Mouse (Mus musculus) embryonic stem cell, embryonic (primary cell): ENCODE data around the gene Defb29.

ENCODE experiments used
- CTCF ChIA-PET, 4 experiments: fragments of 300-600 bp in 2 of 4; fragments of 350-600 bp in 2 of 4; sonication (Branson Sonifier 250); formaldehyde crosslinking; loops; one replicate each; lab custom pipeline; 2022; ENCODE audit warnings: inconsistent platforms in 2 of 4; lab: Charles Lee
- POLR2A ChIA-PET, 4 experiments: fragments of 300-600 bp in 2 of 4; fragments of 350-600 bp in 2 of 4; sonication (Branson Sonifier 250); formaldehyde crosslinking; loops; one replicate each; lab custom pipeline; 2022; ENCODE audit warnings: antibody characterized with exemption in 4 of 4, inconsistent platforms in 1 of 4; lab: Charles Lee

Gene Defb29

DNA sequence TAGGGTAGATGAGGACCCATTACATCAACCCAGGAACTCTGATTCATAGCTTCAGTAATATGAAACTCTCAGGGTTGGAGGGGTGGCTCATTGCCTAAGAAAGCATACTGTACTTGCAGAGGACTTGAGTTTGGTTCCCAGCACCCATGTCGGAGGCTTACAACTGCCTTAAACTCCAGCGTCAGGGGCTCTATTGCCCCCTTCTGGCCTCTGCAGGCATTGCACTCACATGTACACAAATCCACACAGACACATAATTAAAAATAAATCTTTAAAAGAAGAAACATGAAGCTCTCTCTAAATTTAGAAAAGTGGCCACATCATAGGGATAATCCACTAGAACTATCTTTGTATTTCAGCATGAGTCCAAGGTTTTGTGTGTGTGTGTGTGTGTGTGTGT lies 3.0 kb upstream of the Defb29 start:
- CTCF ChIA-PET = interaction anchor here (0.5 to 3.0 kb wide), 5 partner anchors 12 to 179 kb away, joined by 3 to 11 read pairs (median 3); partner anchors contain the start of gene Defb36 (in 1 of the 4)
- POLR2A ChIA-PET = interaction anchor here in 1 of 4 experiments (0.6 kb wide), 1 partner anchor 272 kb away, joined by 3 read pairs; no protein-coding TSS in a partner anchor

GRCm38 (mm10) chr2:152541979-152542378 lies 2.1 kb upstream of the Defb29 start:
- ChIA-PET POLR2A (no interaction called here), CTCF (interaction anchor here in 2 of 4 experiments (0.6 to 3.0 kb wide), 6 partner anchors 8 to 179 kb away, joined by 3 to 11 read pairs (median 3); partner anchors contain the start of gene Defb36 (in 1 of the 2))

DNA sequence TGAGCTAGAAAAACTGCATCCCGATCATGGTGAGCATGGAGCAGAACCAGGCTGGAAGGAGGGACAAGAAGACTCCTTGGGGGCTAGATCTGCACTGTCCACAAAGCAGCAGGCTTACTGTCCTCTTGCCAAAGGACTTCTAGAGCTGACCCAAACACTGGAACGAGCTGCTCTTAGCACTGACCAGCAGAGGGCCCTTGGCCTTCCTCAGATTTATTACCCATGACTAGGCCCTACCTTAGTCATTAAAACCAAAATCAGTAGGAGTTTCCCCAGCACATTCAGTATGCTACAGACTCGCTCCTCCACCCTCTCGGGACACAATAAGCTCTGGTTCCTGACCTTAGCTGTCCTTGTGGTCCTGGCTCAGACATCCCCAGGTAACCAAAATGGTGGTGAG lies 21.9 kb downstream of the Defb29 start, which contains the start of gene Defb28:
Gene Defb28 (plus strand): TSS at position 275 of the 400 bp plus-strand sequence.
- ChIA-PET CTCF (interaction anchor here in 2 of 4 experiments (0.5 to 1.1 kb wide), 3 partner anchors 54 to 702 kb away, joined by 3 to 5 read pairs (median 4); partner anchors contain the start of gene Defb21 (in 1 of the 2)), POLR2A (interaction anchor here in 1 of 4 experiments (1.2 kb wide), 1 partner anchor 168 kb away, joined by 3 read pairs; no protein-coding TSS in a partner anchor)

- POLR2A ChIA-PET = no interaction called here
- CTCF ChIA-PET = no interaction called here
Measured at GRCm38 (mm10) chr2:152516084-152516483, 23.8 kb downstream of the Defb29 start.

GRCm38 (mm10) chr2:152511592-152511991 lies 28.3 kb downstream of the Defb29 start, which contains the start of gene Defb26:
Gene Defb26, minus strand, starts transcription at chr2:152511692.
- POLR2A ChIA-PET = no interaction called here
- CTCF ChIA-PET = interaction anchor here in 1 of 4 experiments (0.6 kb wide), 1 partner anchor 54 kb away, joined by 5 read pairs; no protein-coding TSS in a partner anchor

DNA sequence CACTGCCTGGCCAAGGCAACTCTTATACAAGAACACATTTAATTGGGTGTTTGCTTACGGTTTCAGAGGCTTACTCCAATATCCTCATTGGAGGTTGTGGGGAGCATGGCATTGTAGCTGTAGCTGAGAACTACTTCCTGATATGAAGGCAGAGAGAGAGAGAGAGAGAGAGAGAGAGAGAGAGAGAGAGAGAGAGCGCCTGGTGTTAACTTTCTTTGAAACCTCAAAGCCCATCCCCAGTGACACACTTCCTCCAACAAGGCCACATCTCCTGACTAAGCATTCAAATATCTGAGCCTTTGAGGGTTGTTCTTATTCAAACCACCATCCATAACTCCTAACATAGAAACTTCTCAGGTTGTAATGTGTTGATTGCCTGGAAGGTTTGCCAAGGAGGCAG lies 35.9 kb downstream of the Defb29 start:
- ChIA-PET CTCF (interaction anchor here in 1 of 4 experiments (0.6 kb wide), 1 partner anchor 68 kb away, joined by 4 read pairs; no protein-coding TSS in a partner anchor), POLR2A (interaction anchor here in 2 of 4 experiments (0.6 kb wide), 2 partner anchors 64 to 327 kb away, joined by 3 to 8 read pairs; no protein-coding TSS in a partner anchor)

DNA sequence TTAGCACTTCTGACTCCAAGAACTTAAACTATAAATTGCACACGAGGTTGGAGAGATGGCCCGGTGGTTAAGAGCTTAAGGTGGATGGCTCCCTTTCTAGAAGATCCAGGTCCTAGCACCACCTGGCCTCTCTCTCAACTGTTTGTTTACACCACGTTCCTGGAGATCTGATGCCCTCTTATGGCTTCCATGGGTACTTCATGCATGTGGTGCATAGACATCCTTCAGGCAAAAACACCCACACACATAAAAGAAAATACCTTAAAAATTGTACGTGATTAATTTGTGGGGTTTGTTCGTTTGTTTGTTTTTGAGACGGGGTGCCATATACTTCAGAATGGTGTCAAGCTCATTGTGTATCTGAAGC lies 39.1 kb downstream of the Defb29 start:
- CTCF ChIA-PET = interaction anchor here in 3 of 4 experiments (1.0 to 1.2 kb wide), 3 partner anchors 105 to 138 kb away, joined by 3 to 5 read pairs (median 4); no protein-coding TSS in a partner anchor
- POLR2A ChIA-PET = interaction anchor here in 2 of 4 experiments (0.5 to 0.9 kb wide), 2 partner anchors 136 to 169 kb away, joined by 3 to 4 read pairs; no protein-coding TSS in a partner anchor

DNA sequence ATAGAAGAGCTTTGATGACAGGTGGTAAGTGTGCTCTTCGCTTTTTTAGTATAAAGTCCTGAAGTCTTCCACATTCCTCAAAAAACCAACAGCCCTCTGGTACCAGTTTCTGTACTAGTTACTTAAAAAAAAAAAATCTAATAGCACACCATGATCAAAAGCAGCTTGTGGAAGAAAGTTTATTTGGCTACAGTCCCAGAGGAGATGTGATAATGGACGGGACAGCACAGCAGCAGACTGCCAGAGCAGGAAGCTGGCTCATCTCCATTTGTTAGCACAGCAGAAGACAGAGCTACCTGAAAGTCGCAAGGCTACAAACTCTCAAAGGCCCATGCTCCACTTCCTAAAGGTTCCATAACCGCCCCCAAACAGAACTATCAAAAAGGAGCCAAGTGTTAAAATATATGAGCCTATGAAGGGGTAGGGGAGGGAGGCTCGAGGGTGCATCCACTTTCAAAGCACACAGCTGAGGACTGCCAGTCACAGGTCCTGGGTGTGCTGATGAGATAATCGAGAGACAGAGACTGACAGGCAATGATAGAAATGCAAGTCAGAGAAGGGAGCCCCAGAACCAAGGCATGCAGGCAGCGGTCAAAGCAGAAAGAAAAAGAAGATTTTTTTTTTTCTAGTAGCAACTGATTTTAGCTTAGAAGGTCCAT lies 39.6 kb downstream of the Defb29 start:
- ChIA-PET CTCF (interaction anchor here in 3 of 4 experiments (0.6 to 1.2 kb wide), 4 partner anchors 104 to 204 kb away, joined by 3 to 5 read pairs (median 4); no protein-coding TSS in a partner anchor), POLR2A (interaction anchor here in 2 of 4 experiments (0.5 to 0.9 kb wide), 3 partner anchors 135 to 906 kb away, joined by 3 to 4 read pairs (median 3); no protein-coding TSS in a partner anchor)

DNA sequence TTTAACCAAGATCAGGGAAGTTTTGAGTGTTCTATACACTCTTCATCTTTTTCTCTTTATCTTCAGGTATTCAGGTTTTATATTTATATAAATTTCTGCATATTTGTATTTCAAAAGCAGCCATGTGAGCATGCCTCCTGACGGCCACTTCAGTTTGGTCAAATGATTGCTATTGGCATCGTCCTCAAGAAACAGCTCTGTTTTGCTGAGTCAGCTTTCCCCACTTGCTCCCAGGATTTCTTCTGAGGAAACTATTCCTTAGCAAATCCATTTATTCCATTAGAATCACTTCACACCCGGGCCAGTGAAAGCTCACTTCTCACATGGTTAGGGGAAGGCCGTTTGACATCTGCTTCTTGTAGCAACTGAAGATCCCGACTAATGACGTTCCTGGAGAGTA lies 41.9 kb downstream of the Defb29 start:
- ChIA-PET POLR2A (interaction anchor here in 3 of 4 experiments (0.6 to 1.9 kb wide), 7 partner anchors 8 to 278 kb away, joined by 3 to 7 read pairs (median 4); partner anchors contain the start of genes Defb22 (in 1 of the 3) and Defb23 (in 1 of the 3)), CTCF (interaction anchor here (0.5 to 1.5 kb wide), 5 partner anchors 47 to 248 kb away, joined by 3 to 10 read pairs (median 6); no protein-coding TSS in a partner anchor)

GRCm38 (mm10) chr2:152493151-152493550 lies 46.7 kb downstream of the Defb29 start:
- ChIA-PET CTCF (interaction anchor here in 3 of 4 experiments (0.5 to 1.3 kb wide), 5 partner anchors 15 to 130 kb away, joined by 3 to 6 read pairs (median 3); no protein-coding TSS in a partner anchor), POLR2A (interaction anchor here in 1 of 4 experiments (0.5 to 1.0 kb wide), 2 partner anchors 45 to 442 kb away, joined by 3 read pairs; no protein-coding TSS in a partner anchor)

DNA sequence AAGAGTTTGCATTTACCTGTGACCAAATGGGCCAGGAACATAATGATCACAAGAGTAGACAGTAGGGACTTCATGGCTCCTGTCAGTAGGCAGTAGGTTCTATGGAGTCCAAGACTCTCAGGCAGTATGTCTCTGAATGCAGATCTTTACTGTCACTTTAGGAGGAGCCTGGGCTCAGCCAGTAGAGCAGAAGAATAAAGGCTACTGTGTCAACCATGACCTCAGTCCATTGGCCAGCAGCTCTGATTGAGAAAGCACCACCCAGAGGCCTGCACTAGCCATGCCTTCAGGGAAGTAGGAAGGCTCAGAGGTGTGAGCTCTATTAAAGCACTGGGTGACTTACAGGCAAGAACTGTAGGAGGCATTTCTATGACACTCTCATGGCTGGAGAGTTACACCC lies 49.9 kb downstream of the Defb29 start, which contains the start of gene Defb22:
Gene Defb22 (minus strand): TSS at position 101 of the 400 bp plus-strand sequence.
- POLR2A ChIA-PET = interaction anchor here in 2 of 4 experiments (0.9 to 1.2 kb wide), 2 partner anchors 9 to 196 kb away, joined by 3 to 4 read pairs; no protein-coding TSS in a partner anchor
- CTCF ChIA-PET = interaction anchor here in 3 of 4 experiments (0.5 to 1.3 kb wide), 3 partner anchors 94 to 127 kb away, joined by 3 to 7 read pairs (median 3); no protein-coding TSS in a partner anchor
